In genomic region chr16:43573181-43573833, GRCm38 (mm10) we compare ENCODE assay signal across 8 mouse cellular contexts.
DNase-seq lines count a peak whose midpoint lies in the region; ATAC-seq and TF ChIP-seq lines count a peak whose summit lies in the region.

No protein-coding gene starts in this region.

- peaks cover 76 to 89% of the 10 kb centered on the region in 2 experiments for H3K36me3 ChIP-seq in CH12.LX (replicated peaks in 1 of 2; ENCODE audit: control insufficient read depth in 1 of 2, insufficient read depth in 1 of 2, low read length in 1 of 2)
- H3K36me3 ChIP-seq in forebrain, embryonic 11.5 days (ENCODE audit: control insufficient read depth, insufficient read depth, low read length): no peaks in the 10 kb centered on the region; the same call in 1 of the 2 replicates
- no peaks in the 10 kb centered on the region for H3K36me3 ChIP-seq in kidney, embryonic 16.5 days (ENCODE audit: insufficient read depth, low read length)

- in situ Hi-C loops in CH12.LX (cut with MboI; ENCODE audit: low pct_ligation_motif_present, low pct_unique_long_range_greater_than_20kb, low sequenced_read_pairs): no loop called here

- TF ChIP-seq POLR2A in CH12.LX (IDR thresholded peaks at IDR 0.05; ENCODE audit: low read depth, low read length): no peak; the same call in 1 of the 2 replicates

- no peak for TF ChIP-seq CTCF in CH12.LX (conservative IDR thresholded peaks at IDR 0.05 in 1 of 2, IDR thresholded peaks at IDR 0.05 in 1 of 2; ENCODE audit: low read depth in 2 of 2, low read length in 2 of 2)

- peak; percentile 56 to 69 for DNase-seq in heart, adult 18-20 months
- DNase-seq in heart, postnatal 25 days (ENCODE audit: low spot score): no peak
- DNase-seq in CH12.LX (ENCODE audit: extremely low read depth): peak; percentile 87
- DNase-seq in forebrain, embryonic 11.5 days (ENCODE audit: low spot score): no peak
- DNase-seq in right cerebral cortex, adult 2 months (ENCODE audit: low spot score in 2 of 2): no peak
- DNase-seq in testis, postnatal 14 days (ENCODE audit: low spot score): no peak

- peaks cover 14 to 68% of the 10 kb centered on the region in 2 experiments for H3K4me1 ChIP-seq in CH12.LX (ENCODE audit: control insufficient read depth in 1 of 2, insufficient read depth in 2 of 2)
- H3K4me1 ChIP-seq in forebrain, embryonic 11.5 days (replicated peaks; ENCODE audit: control insufficient read depth, insufficient read depth, low read length): peaks cover 21% of the 10 kb centered on the region
- peaks cover 30% of the 10 kb centered on the region for H3K4me1 ChIP-seq in kidney, embryonic 16.5 days (ENCODE audit: insufficient read depth, low read length)

- dilution Hi-C loops in CH12.LX (cut with MboI; ENCODE audit: extremely low pct_ligation_motif_present, extremely low pct_unique_long_range_greater_than_20kb, low sequenced_read_pairs): no loop called here

- intact Hi-C loops in heart, postnatal 25 days (cut with DNase I): loop anchor here (5.0 to 10.0 kb wide), 3 partner anchors 71 to 659 kb away; no protein-coding TSS in a partner anchor

- peak overlapping the region; percentile 57 for H3K9ac ChIP-seq in CH12.LX (ENCODE audit: insufficient read depth, low read depth)
- H3K9ac ChIP-seq in forebrain, embryonic 11.5 days (ENCODE audit: low read length): 0 out of 2 replicates have a peak overlapping the region, but pooled peaks have one; percentile 10
- H3K9ac ChIP-seq in kidney, embryonic 16.5 days (replicated peaks; ENCODE audit: low read length): peak overlapping the region; percentile 26; the same call in 1 of the 2 replicates

- peak; percentile 53 for ATAC-seq in forebrain, embryonic 11.5 days (replicated peaks; ENCODE audit: low FRiP score)
- peak; percentile 58 for ATAC-seq in kidney, embryonic 16.5 days (ENCODE audit: low FRiP score, low TSS enrichment)
- no peak for ATAC-seq in frontal cortex, adult (ENCODE audit: low TSS enrichment)

- TF ChIP-seq EP300 in CH12.LX (IDR thresholded peaks at IDR 0.05; ENCODE audit: low read length): peak; percentile 46

- no peak overlapping the region for H3K4me3 ChIP-seq in CH12.LX (replicated peaks in 1 of 3; ENCODE audit: low read depth in 2 of 3, low read length in 2 of 3, poor library complexity in 1 of 3)
- H3K4me3 ChIP-seq in forebrain, embryonic 11.5 days (ENCODE audit: low read depth, low read length): no peak overlapping the region
- H3K4me3 ChIP-seq in kidney, embryonic 16.5 days (ENCODE audit: low read length): no peak overlapping the region

- peaks cover 23% of the 10 kb centered on the region for H3K79me2 ChIP-seq in CH12.LX (replicated peaks; ENCODE audit: control insufficient read depth, extremely low read depth, insufficient read depth, poor library complexity, severe bottlenecking)

- no peaks in the 10 kb centered on the region for H3K27me3 ChIP-seq in CH12.LX (replicated peaks)
- no peaks in the 10 kb centered on the region for H3K27me3 ChIP-seq in forebrain, embryonic 11.5 days (ENCODE audit: control insufficient read depth, insufficient read depth, low read length)
- H3K27me3 ChIP-seq in kidney, embryonic 16.5 days (ENCODE audit: insufficient read depth, low read length): no peaks in the 10 kb centered on the region

- H3K9me3 ChIP-seq in CH12.LX (replicated peaks; ENCODE audit: low read length): no peaks in the 10 kb centered on the region
- H3K9me3 ChIP-seq in forebrain, embryonic 11.5 days (ENCODE audit: control insufficient read depth, low read length): no peaks in the 10 kb centered on the region
- no peaks in the 10 kb centered on the region for H3K9me3 ChIP-seq in kidney, embryonic 16.5 days (ENCODE audit: low read length)

- peak overlapping the region; percentile 96 for H3K27ac ChIP-seq in CH12.LX (ENCODE audit: insufficient read depth, low read depth)
- peak overlapping the region; percentile 14; the same call in 1 of the 2 replicates for H3K27ac ChIP-seq in forebrain, embryonic 11.5 days (ENCODE audit: low read depth, low read length)
- peak overlapping the region; percentile 89 for H3K27ac ChIP-seq in kidney, embryonic 16.5 days (ENCODE audit: low read length)

- peak overlapping the region; percentile 53 for H3K4me2 ChIP-seq in CH12.LX (ENCODE audit: insufficient read depth, low read depth, poor library complexity, severe bottlenecking)
- H3K4me2 ChIP-seq in forebrain, embryonic 11.5 days (ENCODE audit: low read depth, low read length, severe bottlenecking): no peak overlapping the region
- no peak overlapping the region; the same call in 1 of the 2 replicates for H3K4me2 ChIP-seq in kidney, embryonic 16.5 days (replicated peaks; ENCODE audit: low read depth, low read length)

- TF ChIP-seq RAD21 in CH12.LX (IDR thresholded peaks at IDR 0.05; ENCODE audit: low read depth, low read length): no peak

- WGBS in forebrain, embryonic 11.5 days: 42% methylated on average over 14 of the region's 14 CpGs
- WGBS in kidney, embryonic 16.5 days: 44% methylated on average over 14 of the region's 14 CpGs

TF ChIP-seq in CH12.LX, 34 proteins besides CTCF, POLR2A, EP300 and RAD21:
- TF ChIP-seq USF1 (IDR thresholded peaks at IDR 0.05; ENCODE audit: low read depth, low read length): no peak
- TF ChIP-seq SIN3A (IDR thresholded peaks at IDR 0.05; ENCODE audit: low read length): peak; percentile 74; the same call in 1 of the 2 replicates
- TF ChIP-seq BHLHE40 (IDR thresholded peaks at IDR 0.05; ENCODE audit: low read depth, low read length): 0 out of 2 replicates have a peak, but pooled peaks have one; percentile 21
- 0 out of 2 replicates have a peak, but pooled peaks have one; percentile 45 for TF ChIP-seq NELFE (IDR thresholded peaks at IDR 0.05; ENCODE audit: low read depth, low read length)
- TF ChIP-seq MYC (IDR thresholded peaks at IDR 0.05; ENCODE audit: low read depth, low read length): 0 out of 2 replicates have a peak, but pooled peaks have one; percentile 47
- peak; percentile 69 for TF ChIP-seq ELF1 (IDR thresholded peaks at IDR 0.05; ENCODE audit: low read depth, low read length)
- TF ChIP-seq TBP (conservative IDR thresholded peaks at IDR 0.05; ENCODE audit: low read depth, low read length): peak; percentile 87
- peak; percentile 52; the same call in 1 of the 2 replicates for TF ChIP-seq POLR2AphosphoS2 (IDR thresholded peaks at IDR 0.05; ENCODE audit: low read depth, low read length)
- no peak for TF ChIP-seq ZMIZ1 (IDR thresholded peaks at IDR 0.05; ENCODE audit: low read depth, low read length)
- TF ChIP-seq TCF12 (IDR thresholded peaks at IDR 0.05; ENCODE audit: low read depth, low read length): peak; percentile 66
- TF ChIP-seq SMC3 (IDR thresholded peaks at IDR 0.05; ENCODE audit: low read depth, low read length): no peak
- TF ChIP-seq UBTF (IDR thresholded peaks at IDR 0.05; ENCODE audit: low read depth, low read length): no peak
- TF ChIP-seq E2F4 (IDR thresholded peaks at IDR 0.05; ENCODE audit: insufficient replicate concordance, low read depth, low read length): no peak
- TF ChIP-seq HCFC1 (IDR thresholded peaks at IDR 0.05; ENCODE audit: low read depth, low read length): peak; percentile 42
- peak; percentile 10; the same call in 1 of the 2 replicates for TF ChIP-seq MAZ (IDR thresholded peaks at IDR 0.05; ENCODE audit: low read depth, low read length)
- TF ChIP-seq IRF4 (IDR thresholded peaks at IDR 0.05; ENCODE audit: low read depth, low read length): peak; percentile 82
- 0 out of 2 replicates have a peak, but pooled peaks have one; percentile 42 for TF ChIP-seq MAX (IDR thresholded peaks at IDR 0.05; ENCODE audit: low read length)
- TF ChIP-seq JUND (conservative IDR thresholded peaks at IDR 0.05; ENCODE audit: low read depth, low read length): peak; percentile 93

Comparison
In these comparisons a context has a peak if more than half of its experiments do, and no peak if none do; other contexts are left out.
1. DNase-seq: peak in heart, adult 18-20 months (2 of 2) and CH12.LX (single experiment); none in heart, postnatal 25 days (single experiment), forebrain, embryonic 11.5 days (single experiment), right cerebral cortex, adult 2 months (0 of 2) and testis, postnatal 14 days (single experiment).
2. H3K27ac ChIP-seq: peak in every context shown above with its lines; median percentile 96 in CH12.LX; 89 in kidney, embryonic 16.5 days; 14 in forebrain, embryonic 11.5 days.
3. Peak in every context shown above with its lines, with median percentiles within 50 percentile points of each other: H3K9ac ChIP-seq.